Mouse (Mus musculus): ENCODE results near the gene Uhmk1. TPM values are rescaled to one million over a fixed set of nuclear protein-coding genes. Genes with fewer than 3 reads are reported as not detected.

The Uhmk1 gene
- polyA plus RNA-seq, 1 experiment = 0.74 TPM

DNA sequence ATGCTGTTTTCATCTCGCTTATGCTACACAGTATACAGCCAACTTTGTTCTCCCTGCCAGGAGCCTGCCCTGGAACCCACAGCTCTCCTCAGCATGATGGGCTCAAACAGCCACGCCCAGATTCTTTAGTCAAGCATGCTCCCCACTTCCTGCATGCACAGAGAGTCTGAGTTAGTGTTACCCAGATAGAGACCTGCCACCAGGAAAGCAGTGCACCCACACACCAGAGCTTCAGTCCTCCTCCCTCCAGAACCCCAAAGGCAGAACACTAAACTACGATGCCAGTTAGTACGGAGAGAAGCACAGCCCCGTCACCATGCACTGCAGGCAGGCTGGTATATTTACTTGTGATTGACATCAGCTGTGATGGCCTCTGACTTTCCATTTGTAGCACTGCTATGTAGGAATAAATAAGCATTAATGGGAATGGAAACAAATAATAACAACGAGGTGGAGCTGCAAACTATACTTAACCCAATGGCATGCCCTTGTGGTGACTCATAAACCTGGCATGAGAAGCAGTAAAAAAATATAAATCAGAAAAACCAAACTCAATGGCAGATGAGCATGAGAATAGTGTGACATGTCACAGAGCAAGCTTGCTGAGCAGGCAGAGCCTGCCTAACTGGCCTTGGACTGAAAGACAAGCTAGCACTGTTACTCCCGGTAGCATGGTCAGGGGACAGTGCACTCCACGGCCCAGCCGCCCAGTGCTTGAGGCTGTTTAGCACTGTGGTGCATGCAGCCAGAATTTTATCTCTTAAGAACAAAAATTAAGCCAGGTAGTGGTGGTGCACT lies 67.3 kb downstream of the Uhmk1 start:
- H3K36me3 ChIP-seq (replicated peaks; ENCODE audit: low read length) = peaks cover 59% of the 10 kb centered on the region
- H3K27me3 ChIP-seq (replicated peaks) = no peaks in the 10 kb centered on the region
- no peaks in the 10 kb centered on the region for H3K9me3 ChIP-seq
- H3K4me1 ChIP-seq = peaks cover 35% of the 10 kb centered on the region
- H3K4me3 ChIP-seq (replicated peaks) = no peak overlapping the region
- TF ChIP-seq GATA1 (IDR thresholded peaks at IDR 0.05; ENCODE audit: borderline replicate concordance, low read length) = no peak

DNA sequence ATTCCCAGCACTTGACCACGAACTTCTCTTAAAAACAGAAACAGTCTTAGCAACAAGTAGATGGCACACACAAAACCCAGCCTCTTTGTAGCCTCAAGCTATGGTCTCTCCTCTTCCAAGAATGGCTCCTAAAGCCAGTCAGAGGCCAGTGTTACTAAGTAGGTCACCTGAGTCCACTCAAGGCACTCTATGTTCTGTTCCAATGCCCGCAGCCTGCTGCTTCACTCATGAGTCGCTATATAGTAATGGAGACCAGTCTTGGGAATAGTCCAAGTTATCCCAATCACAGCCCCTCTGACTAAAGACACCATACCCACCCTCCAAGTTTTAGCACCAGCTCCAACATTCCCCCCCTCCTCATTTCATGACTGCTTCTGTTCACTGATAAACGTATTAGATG lies 69.6 kb downstream of the Uhmk1 start:
- Histone ChIP-seq H3K36me3 (replicated peaks; ENCODE audit: low read length) (peaks cover 72% of the 10 kb centered on the region), H3K9me3 (no peaks in the 10 kb centered on the region), H3K4me3 (replicated peaks) (no peak overlapping the region), H3K27me3 (replicated peaks) (no peaks in the 10 kb centered on the region), H3K4me1 (peaks cover 35% of the 10 kb centered on the region)
- no peak for TF ChIP-seq FLI1 (IDR thresholded peaks at IDR 0.05; ENCODE audit: low read length)
- no peak for TF ChIP-seq GATA1 (IDR thresholded peaks at IDR 0.05; ENCODE audit: borderline replicate concordance, low read length)

Other genes starting within 250 kb of the Uhmk1 start
- gene Hsd17b7, start 246.2 kb downstream of the Uhmk1 start, polyA plus RNA-seq (2012; ENCODE audit: insufficient read depth, low replicate concordance) = 1.8 TPM in 1 of 2 replicates, not detected in the other
- gene Ddr2, start 104.6 kb downstream of the Uhmk1 start, polyA plus RNA-seq (2012; ENCODE audit: insufficient read depth, low replicate concordance) = not detected in 2 replicates
- 0.74 and 2.3 TPM in 2 replicates for gene Uap1, start 40.4 kb downstream of the Uhmk1 start, polyA plus RNA-seq (2012; ENCODE audit: insufficient read depth, low replicate concordance)
- not detected in 2 replicates for gene Sh2d1b2, start 17.4 kb upstream of the Uhmk1 start, polyA plus RNA-seq (2012; ENCODE audit: insufficient read depth, low replicate concordance)
- gene Sh2d1b1, start 61.9 kb upstream of the Uhmk1 start, polyA plus RNA-seq (2012; ENCODE audit: insufficient read depth, low replicate concordance) = not detected in 2 replicates
- gene Gm7694, start 90.9 kb upstream of the Uhmk1 start, polyA plus RNA-seq (2012; ENCODE audit: insufficient read depth, low replicate concordance) = 2.0 and 4.3 TPM in 2 replicates
- gene Spata46, start 93.4 kb upstream of the Uhmk1 start, polyA plus RNA-seq (2012; ENCODE audit: insufficient read depth, low replicate concordance) = not detected in 2 replicates